34 mouse cellular contexts compared by ENCODE assay signal in genomic region chr11:61222007-61222406, GRCm38 (mm10). TPM values are rescaled to one million over a fixed set of nuclear protein-coding genes. Genes with fewer than 3 reads are reported as not detected.
"Had no signal": no experiment of that assay in that cellular context is flagged by ENCODE, and none has a peak within 500 bp of the region (broad histone marks: within the 10 kb centered on the region; RNA-seq: fewer than 3 reads in every experiment).

No protein-coding gene starts in this region.

- H3K4me3 ChIP-seq: heart, embryonic 12.5 days; heart, embryonic 13.5 days; heart, embryonic 15.5 days; hindbrain, embryonic 10.5 days; hindbrain, embryonic 12.5 days; hindbrain, embryonic 13.5 days; hindbrain, embryonic 15.5 days; intestine, embryonic 15.5 days; kidney, embryonic 15.5 days; layer of hippocampus, adult 2 months had no signal

- DNase-seq: heart, postnatal 10 days; heart, postnatal 14 days; heart, postnatal 36 days; heart, postnatal 4 days; kidney, adult 11 months; kidney, adult 18-20 months; kidney, adult 2 months; kidney, adult 8-10 months; kidney, adult 9 months; kidney, postnatal 10 days; kidney, postnatal 14 days; kidney, postnatal 25 days; kidney, postnatal 36 days; kidney, postnatal 4 days; layer of hippocampus, adult 9-11 months; layer of hippocampus, postnatal 36 days had no signal

- H3K27ac ChIP-seq: heart, embryonic 13.5 days; heart, embryonic 15.5 days; hindbrain, embryonic 10.5 days; hindbrain, embryonic 12.5 days; hindbrain, embryonic 13.5 days; hindbrain, embryonic 14.5 days; hindbrain, embryonic 15.5 days; hindbrain, postnatal 0 days; intestine, embryonic 15.5 days; kidney, embryonic 15.5 days; kidney, postnatal 0 days; layer of hippocampus, adult 2 months had no signal

- ATAC-seq: hindbrain, embryonic 16.5 days; hindbrain, postnatal 0 days; inflammation-experienced regulatory T-cells, adult 6 months; intestine, embryonic 15.5 days; intestine, embryonic 16.5 days; intestine, postnatal 0 days had no signal

RNA-seq across cellular contexts. Expression of gene Aldh3a1, which starts 14.7 kb away (rescaled TPM):
- total RNA-seq: hematopoietic stem cell, adult 5-6 weeks had no signal
